Mouse (Mus musculus): ENCODE data around the gene Mif4gd. TPM values are rescaled to one million over a fixed set of nuclear protein-coding genes. Genes with fewer than 3 reads are reported as not detected.
"Not testable (repeated sequence)": the region's sequence is repeated elsewhere in the genome, so short reads cannot be mapped to it uniquely, and the experiment has no call there.

Gene Mif4gd
- total RNA-seq (2021) = 10 to 100 TPM; 19.5 to 22.5 TPM
- long read RNA-seq, experiment 1, transcript Mif4gd-201 (6 exons, 1,372 nt) = major isoform, 5 of 9 reads
- long read RNA-seq, experiment 1, partial matches to known transcripts = 0 of 9 reads
- long read RNA-seq, experiment 1, other reads (novel, unspliced or antisense) = 2 of 9 reads
- long read RNA-seq, experiment 2, transcript Mif4gd-201 (6 exons, 1,372 nt) = major isoform, 5 of 11 reads
- long read RNA-seq, experiment 2, partial matches to known transcripts = 1 of 11 reads
- long read RNA-seq, experiment 2, other reads (novel, unspliced or antisense) = 4 of 11 reads

DNA sequence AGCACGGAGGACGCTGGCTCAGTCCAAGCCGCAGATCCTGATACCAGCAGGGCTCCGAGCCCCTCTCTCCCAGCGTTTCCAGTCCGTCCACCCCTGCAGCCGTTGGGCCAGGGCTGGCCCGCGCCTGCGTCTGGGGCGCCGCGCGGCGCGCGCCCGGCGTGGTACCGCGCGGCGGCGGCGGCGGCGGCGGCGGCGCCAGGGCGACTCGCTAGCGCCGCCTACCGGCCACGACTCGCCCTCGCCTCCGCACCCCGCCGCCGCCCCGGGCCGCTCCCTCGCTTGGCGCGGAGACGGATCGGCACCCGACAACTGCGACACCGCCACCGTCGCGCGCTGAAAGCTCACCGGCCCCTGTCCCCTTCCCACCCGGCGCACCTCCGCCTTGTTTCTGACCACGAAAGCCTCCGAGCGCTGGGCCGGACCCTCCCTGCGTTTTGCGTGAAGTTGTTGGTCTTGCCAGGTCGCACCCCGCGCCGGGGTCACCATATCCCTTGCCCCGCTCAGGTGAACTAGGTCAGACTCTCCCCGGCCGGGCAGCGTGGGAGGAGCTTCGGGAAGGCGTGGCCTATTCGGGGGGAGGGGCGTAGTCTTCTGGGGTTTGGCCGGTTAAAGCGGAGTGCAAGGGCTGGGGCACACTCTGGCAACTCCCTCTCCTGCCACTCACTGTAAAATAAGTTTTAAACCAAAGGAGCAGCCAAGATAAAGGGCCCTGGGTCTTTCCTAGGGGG lies at the start of gene Mif4gd:
Gene Mif4gd (minus strand): TSS at position 560 of the 728 bp plus-strand sequence.
- DNase-seq (ENCODE audit: low spot score in 2 of 2) = peak; percentile 77 to 82
- H3K27ac ChIP-seq = peak within 1 kb of the TSS; percentile 95
- peak within 1 kb of the TSS; percentile 69 for H3K4me3 ChIP-seq
- TF ChIP-seq CTCF (conservative IDR thresholded peaks at IDR 0.05) = peak; percentile 69

DNA sequence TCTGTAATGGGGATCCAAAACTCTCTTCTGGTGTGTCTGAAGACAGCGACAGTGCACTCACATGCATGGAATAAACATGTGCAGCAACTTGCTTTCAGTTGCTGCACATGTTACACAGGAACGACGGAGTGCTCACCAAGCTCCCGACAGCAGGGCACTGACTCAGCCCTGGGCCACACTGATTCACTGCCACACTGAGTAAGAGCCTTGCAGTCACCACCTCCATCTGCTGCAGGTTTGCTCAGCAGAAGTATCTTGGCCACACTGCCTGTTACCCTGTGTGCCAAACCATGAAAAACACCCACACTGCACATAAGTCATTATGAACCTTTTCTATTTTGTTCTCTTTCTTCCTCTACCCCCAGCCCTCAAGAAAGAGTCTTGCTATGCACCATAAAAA lies 47.6 kb upstream of the Mif4gd start:
- TF ChIP-seq CTCF (conservative IDR thresholded peaks at IDR 0.05) = no peak
- peak; percentile 40 to 60 for DNase-seq (ENCODE audit: low spot score in 2 of 2)
- Histone ChIP-seq H3K27ac (peak overlapping the region; percentile 61), H3K4me3 (no peak overlapping the region)

DNA sequence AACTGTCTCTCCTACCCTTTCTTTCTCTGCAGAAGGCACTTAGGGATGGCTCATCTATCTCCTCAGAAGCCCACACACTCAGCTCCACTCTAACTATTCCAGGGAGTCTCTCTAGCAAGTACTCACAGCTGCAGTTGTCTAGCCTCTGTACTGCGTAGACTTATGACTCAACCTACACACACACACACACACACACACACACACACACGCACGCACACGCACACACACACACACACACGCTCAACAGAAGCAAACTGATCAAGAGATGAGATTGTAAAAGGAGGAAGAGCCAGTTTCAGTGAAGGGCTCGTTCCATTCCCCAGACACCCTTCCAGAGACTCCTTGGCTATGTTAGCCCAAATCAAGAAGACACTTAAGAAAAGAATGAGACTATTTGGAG lies 45.8 kb upstream of the Mif4gd start:
- Histone ChIP-seq H3K27ac (peak overlapping the region; percentile 61; the same call in 1 of the 2 replicates), H3K4me3 (no peak overlapping the region)
- TF ChIP-seq CTCF (conservative IDR thresholded peaks at IDR 0.05) = no peak
- no peak for DNase-seq (ENCODE audit: low spot score in 2 of 2)

DNA sequence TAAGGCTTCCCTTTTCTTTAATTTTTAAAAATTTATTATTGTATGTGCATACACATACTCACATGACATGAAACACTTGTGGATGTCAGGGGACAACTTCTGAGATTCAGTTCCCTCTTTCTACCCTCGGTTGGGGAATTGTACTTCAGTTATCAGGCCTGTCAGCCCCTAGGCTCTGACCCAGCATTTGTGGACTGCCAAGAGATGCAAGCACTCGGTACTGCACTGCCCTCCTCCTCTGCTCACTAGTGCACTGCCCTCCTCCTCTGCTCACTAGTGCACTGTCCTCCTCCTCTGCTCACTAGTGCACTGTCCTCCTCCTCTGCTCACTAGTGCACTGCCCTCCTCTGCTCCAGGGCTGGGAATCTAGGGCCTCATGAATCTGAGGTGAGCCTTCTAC lies 41.4 kb upstream of the Mif4gd start:
- no peak for DNase-seq (ENCODE audit: low spot score in 2 of 2)
- Histone ChIP-seq H3K27ac (peak overlapping the region; percentile 69; the same call in 1 of the 2 replicates), H3K4me3 (no peak overlapping the region)
- TF ChIP-seq CTCF (conservative IDR thresholded peaks at IDR 0.05) = no peak

DNA sequence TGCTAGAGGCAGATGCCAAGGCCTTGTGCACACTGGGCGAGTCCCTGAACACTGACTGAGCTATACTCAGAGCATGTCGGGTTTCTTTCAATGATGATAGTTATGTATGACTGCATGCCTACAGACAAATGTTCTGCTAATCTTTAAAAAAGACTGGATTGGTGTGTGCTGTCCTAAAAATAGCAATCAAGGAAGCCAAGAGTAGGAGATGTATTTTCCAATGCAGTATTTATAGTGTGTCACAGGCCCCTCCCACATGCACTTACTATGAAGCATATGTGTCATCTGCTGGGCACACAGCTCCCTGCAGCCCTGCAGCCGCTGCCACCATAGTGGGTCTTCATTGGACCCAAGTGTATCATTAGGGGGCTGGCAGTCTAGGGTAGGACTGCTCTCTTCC lies 40.4 kb upstream of the Mif4gd start:
- Histone ChIP-seq H3K27ac (peak overlapping the region; percentile 69), H3K4me3 (no peak overlapping the region)
- no peak for TF ChIP-seq CTCF (conservative IDR thresholded peaks at IDR 0.05)
- peak in 1 of 2 experiments; percentile 42 for DNase-seq (ENCODE audit: low spot score in 2 of 2)

DNA sequence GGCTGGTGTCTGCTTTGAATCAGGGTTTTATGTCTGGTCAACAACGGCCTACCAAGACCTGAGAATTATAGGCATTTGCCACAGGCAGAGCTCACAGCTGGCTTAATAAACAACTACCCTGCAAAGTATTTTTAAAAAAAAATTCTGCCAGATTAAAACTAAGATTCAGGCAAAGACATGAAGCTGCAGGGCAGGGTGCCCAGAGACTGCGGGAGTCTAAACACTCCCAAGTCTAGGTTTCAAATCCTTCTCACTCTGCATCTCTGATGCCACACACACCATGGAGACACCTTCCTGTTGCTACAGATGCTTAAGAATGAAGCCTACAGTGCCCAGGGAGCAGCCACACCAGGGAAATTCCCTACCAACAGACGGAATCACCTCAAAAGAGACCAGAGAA lies 38.9 kb upstream of the Mif4gd start:
- DNase-seq (ENCODE audit: low spot score in 2 of 2) = no peak
- Histone ChIP-seq H3K4me3 (no peak overlapping the region), H3K27ac (peak overlapping the region; percentile 32; the same call in 1 of the 2 replicates)
- no peak for TF ChIP-seq CTCF (conservative IDR thresholded peaks at IDR 0.05)

DNA sequence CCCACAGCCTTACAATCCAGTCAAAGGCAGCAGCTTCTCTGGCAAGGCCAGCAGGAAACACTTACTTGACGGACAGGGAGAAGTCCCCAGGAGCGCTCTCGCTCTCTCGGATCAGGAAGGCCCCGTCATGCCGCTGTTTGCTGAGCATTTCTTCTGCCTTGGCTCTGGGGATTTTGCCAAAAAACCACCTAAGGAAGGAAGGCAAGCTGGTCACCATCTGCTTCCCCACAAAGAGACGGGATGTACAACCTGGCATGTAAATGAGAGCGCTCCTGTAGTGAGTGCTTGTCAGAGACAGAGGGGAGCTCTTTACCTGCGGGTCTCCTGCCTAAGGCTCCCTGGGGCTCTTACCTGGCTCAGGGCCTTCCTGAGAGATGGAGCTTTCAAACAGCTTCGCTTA lies 36.9 kb upstream of the Mif4gd start:
- Histone ChIP-seq H3K27ac (peak overlapping the region; percentile 74), H3K4me3 (no peak overlapping the region)
- no peak for TF ChIP-seq CTCF (conservative IDR thresholded peaks at IDR 0.05)
- peak; percentile 55 to 65 for DNase-seq (ENCODE audit: low spot score in 2 of 2)

DNA sequence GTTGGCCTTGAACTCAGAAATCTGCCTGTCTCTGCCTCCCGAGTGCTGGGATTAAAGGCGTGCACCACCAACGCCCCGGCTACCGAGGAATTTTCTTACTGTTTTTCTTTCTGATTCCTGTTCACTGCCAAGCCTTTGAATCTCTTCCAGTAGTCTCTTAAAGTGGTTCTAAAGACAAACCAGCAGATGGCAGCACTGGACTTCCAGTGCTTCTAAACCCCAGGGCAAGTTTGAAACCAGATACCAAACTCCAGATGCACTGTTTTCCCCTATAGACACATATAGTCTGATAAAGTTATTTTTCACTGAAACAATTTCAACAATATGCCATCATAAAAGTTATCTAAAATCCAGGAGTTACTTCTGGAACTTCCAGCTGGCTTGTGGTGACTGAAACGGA lies 34.7 kb upstream of the Mif4gd start:
- Histone ChIP-seq H3K4me3 (no peak overlapping the region), H3K27ac (no peak overlapping the region; the same call in 1 of the 2 replicates)
- DNase-seq (ENCODE audit: low spot score in 2 of 2) = peak; percentile 67 to 70
- TF ChIP-seq CTCF (conservative IDR thresholded peaks at IDR 0.05) = peak; percentile 91

DNA sequence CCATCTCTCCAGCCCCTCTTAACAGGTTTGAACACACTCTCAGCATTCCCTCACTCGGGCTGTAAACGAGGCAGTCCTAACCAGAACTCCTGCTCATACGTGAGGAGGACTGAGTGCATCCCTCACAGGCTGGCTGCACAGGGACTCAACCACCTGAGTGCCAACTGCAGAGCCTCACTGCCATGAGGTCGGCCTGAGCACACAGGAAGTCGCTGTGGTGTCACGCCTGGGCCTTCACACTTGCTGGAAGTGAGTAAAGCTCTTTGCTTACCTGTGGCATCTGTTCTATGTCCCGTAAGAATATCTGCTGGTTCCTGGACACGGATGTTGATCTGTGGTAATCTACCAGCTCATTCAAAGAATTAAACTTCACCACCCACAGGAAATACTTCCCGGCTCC lies 33.7 kb upstream of the Mif4gd start:
- TF ChIP-seq CTCF (conservative IDR thresholded peaks at IDR 0.05) = no peak
- DNase-seq (ENCODE audit: low spot score in 2 of 2) = no peak
- Histone ChIP-seq H3K4me3 (no peak overlapping the region), H3K27ac (no peak overlapping the region)

DNA sequence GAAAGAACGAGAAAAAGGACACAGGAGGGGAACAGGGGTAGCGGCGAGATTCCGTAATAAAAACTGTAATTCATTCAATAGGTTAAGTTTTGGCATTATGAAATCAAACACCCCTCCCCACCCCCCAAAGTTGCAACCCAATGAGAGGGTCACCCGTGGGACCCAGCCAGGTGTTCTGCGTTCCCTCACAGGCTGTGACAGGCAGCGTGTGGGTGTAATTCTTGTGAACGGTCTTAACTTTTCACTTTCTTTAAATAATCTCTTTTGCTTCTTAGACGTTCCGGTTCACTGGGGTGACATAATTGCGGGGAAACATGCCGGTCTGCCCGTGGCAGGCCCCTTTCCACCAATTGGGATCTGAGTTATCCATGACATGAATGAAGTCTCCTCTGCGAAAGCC lies 32.7 kb upstream of the Mif4gd start:
- H3K27ac ChIP-seq; DNase-seq (ENCODE audit: low spot score in 2 of 2); H3K4me3 ChIP-seq: not testable (repeated sequence)

DNA sequence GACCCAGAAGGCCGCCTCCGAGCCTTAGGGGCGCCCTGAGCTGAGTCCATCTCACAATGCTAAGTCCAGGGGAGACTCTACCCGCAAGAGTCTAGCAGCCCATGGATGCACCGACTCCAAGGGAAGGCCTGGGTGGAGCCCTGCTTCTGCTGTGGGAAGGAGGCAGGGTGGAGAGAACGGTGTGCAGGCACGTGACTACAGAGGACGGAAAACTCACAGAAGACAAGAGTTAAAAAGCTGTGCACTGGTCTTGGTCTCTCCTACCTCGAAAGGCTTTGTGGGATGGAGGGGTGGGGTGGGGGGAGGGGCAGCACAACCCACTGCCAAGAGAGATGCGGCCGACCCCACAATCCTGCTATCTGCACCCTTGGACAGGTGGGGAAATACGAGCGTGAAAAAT lies 31.5 kb upstream of the Mif4gd start:
- no peak for DNase-seq (ENCODE audit: low spot score in 2 of 2)
- H3K27ac ChIP-seq = no peak overlapping the region
- no peak overlapping the region for H3K4me3 ChIP-seq
- TF ChIP-seq CTCF (conservative IDR thresholded peaks at IDR 0.05) = no peak

DNA sequence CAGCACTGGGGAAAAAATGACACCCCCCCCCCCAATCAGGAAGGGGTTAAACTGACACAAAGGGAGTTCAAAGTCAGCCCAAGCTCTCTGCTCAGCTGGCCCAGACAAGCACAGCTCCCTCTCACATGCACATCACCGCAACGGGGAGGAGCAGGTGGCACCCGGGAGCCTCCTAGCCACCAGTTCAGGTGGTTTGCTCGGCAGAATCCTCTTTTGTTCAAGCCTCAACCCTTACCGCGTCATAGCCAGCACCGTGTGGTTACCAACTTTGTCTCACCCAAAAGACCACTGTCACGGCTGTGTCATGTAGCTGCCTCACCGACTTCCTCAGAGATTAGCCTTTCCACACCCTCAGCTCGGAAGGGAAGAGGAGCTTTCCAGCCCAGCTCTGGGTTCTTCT lies 30.5 kb upstream of the Mif4gd start:
- no peak for TF ChIP-seq CTCF (conservative IDR thresholded peaks at IDR 0.05)
- H3K27ac ChIP-seq = no peak overlapping the region

DNA sequence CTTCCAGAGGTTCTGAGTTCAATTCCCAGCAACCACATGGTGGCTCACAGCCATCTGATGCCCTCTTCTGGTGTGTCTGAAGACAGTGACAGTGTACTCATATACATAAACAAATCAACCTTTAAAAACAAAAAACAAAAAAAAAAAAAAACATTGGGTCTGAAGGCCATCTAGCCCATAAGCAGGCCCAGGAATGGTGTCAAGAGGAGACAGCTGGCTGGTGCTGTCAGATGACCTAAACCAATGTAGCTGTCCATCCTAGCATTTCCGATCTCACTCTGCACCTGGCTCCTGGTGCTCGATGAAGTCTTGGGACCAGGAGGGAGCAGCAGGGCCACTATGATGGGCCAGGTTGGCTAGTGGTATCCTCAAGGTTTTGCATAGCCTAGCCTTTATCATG lies 29.9 kb upstream of the Mif4gd start:
- no peak for DNase-seq (ENCODE audit: low spot score in 2 of 2)
- no peak overlapping the region for H3K4me3 ChIP-seq
- no peak overlapping the region for H3K27ac ChIP-seq
- TF ChIP-seq CTCF (conservative IDR thresholded peaks at IDR 0.05) = 0 out of 2 replicates have a peak, but pooled peaks have one; percentile 7

More for the DNA sequence above, 30.5 kb upstream of the Mif4gd start:
- DNase-seq (ENCODE audit: low spot score in 2 of 2) = no peak
- H3K4me3 ChIP-seq = no peak overlapping the region

DNA sequence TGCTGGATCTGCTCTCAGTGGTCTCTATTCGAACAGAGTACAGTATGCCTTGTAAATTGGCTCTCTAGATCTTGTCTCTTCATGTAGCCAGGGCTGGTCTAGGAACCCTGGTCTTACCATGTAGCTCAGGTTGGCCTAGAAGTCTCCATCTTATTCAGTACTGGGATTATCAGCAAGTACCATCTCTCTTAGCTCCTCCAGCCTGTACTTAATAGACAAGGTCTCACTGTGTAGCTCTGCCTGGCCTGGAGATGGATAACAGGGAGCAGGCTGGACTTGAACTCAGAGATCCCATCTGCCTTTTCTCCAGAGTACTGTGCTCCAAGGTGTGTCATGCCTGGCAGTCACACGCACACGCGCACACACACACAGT lies 28.9 kb upstream of the Mif4gd start:
- no peak for DNase-seq (ENCODE audit: low spot score in 2 of 2)
- no peak overlapping the region for H3K27ac ChIP-seq
- TF ChIP-seq CTCF (conservative IDR thresholded peaks at IDR 0.05) = no peak
- H3K4me3 ChIP-seq = no peak overlapping the region
